Mouse (Mus musculus) heart, postnatal 4 days (tissue): ENCODE results near the gene Cd19. TPM values are rescaled to one million over a fixed set of nuclear protein-coding genes. Genes with fewer than 3 reads are reported as not detected.

Source experiments
- DNase-seq: peaks from one replicate; pipeline ENCODE4 v3.0.0; 2021
- total RNA-seq, 2 experiments: library from RNA; stranded (reverse); gene quantifications; 2 replicates each; pipeline ENCODE4 v1.2.3; 2021

Cd19 gene
- under 1 TPM; 0.45 to 0.72 TPM for total RNA-seq

- no peak for DNase-seq
These were observed at the start of gene Cd19 for GRCm38 (mm10) chr7:126414725-126415124. TSS of gene Cd19 (minus strand) at chr7:126414889.

GRCm38 (mm10) chr7:126464121-126464520, 49.4 kb upstream of the Cd19 start:
- no peak for DNase-seq

DNA sequence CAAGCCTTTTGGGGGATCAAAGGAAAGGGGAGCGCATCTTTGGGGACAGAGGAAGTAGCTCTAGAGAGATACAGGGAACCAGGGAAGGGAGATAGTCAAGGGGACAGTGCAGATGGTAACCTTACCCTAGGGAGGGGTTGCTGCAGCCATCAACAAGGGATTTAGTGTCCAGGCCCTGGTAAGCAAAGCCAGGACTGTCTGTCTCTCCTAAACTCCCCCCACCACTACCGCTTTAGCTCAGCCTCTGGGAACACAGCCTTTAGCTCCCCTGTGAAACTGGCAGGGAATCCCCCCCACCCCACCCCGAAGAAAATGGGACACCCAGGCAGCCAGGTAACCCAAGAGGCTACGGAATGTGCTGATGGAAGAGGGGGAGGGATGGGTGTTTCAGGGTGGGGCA, 48.9 kb upstream of the Cd19 start:
- DNase-seq, result no peak

DNA sequence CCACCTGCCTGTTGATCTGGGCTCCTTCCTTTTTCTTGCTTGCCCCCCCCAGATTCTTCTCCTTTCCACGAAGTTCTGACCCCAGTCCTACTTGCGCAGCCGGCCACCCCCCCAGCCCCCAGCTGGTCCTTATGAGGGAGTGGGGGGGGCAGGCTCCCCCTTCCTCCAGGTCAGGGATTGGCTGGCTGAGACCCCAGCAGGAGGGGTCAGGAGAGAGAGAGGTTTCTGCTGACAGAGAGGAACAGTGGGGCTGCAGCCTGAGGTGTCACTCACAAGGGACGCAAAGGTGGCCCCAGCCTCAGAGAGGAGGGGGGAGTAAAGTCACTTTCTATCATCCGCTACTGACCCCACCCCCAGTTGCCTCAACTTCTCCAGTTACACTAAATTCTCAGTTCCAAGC, 48.3 kb upstream of the Cd19 start, which contains the start of gene Atp2a1:
TSS of gene Atp2a1 (minus strand) at position 105 of the 400 bp plus-strand sequence.
- no peak for DNase-seq

DNA sequence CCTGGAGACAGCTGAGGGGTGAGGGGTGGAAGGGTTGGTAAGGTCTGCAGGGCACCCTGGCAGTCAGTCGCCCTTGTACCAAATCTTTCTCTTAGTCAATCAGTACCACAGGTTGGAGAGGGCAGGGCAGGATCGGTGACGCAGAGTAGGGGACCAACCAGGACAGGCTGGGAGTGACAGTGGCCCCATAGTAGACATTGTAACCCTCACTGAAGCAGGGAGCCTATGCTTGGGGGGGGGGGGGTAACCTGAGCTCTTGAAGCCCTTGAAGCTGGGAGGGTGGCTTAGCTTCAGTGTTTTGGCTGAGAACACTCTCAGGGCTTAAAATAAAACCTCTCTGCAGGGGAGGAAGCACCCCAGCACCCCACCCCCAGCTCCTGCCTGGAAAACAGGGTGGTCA, 46.9 kb upstream of the Cd19 start:
- DNase-seq, result no peak

DNA sequence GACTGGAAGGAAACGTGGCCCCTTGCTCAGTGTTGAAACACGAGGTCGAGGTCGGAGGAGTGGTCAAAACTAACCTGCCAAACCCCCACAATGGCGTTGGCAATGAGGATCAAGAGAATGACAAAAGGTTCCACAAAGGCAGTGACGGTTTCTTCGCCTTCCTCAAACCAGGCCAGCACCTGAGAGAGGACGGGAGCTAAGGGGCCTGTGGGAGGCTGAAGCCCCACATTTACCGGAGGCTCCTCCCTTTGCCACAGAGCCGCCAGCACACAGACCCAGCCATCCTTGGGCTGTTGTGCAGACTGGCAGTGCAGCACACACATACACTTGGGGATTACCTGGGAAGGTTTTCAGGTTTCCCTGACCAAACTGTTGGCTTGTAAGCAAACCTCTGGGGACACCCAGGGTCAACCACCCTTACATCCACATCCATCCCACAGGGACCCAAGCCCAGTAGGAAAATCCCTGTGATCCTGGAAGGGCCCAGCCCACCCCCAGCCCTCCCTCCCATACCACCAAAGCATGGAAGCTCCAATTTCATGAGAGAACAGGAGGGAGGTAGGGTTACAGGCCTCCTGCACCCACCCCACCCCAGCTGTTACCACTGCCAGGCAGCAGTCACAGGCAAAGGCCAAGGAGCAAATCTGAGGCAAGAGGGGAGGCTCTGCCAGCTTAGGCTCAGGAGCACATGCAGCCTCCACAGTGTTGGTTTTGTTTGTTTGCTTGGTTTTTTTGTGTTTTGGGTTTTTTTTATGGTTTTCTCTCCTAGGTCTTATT, 46.1 kb upstream of the Cd19 start:
- DNase-seq, result no peak

DNA sequence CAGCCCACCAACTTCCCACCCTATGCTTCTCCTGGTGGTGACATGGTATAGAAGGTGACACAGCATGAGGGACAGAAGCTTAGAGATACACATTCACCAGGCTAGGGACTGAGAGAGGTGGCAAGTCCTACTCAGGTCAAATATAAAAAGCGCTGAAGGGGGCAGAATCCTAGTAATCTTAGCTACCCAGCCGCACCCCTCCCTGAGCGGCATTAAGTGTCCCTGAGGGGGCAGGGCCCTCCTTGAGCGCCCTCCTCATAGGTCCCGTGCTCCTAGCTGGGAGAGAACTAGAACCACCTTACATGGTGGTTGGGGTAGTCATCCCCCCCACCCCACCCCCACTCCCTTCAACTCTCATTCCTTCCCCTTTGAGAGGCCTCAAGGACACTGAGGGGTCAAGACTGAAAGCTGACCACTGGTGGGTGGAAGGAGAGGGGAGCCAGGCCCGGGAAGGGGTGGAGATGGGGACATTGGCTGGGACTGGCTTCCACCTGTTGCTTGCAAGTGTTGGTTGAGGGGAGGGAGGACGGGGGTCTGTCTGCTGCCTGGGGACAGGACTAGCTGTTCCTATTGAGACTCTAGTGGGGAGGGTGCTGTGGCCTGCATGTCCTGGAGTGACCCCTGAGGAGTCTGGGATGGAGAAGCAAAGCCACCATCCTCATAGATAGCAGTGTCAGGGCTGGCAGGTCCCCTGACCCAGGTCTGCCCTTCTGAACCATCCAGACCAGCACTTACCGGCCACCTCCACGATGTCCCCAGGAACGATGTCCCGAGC, 44.3 kb upstream of the Cd19 start:
- no peak for DNase-seq

- DNase-seq, result no peak
These were observed 43.5 kb upstream of the Cd19 start for GRCm38 (mm10) chr7:126458225-126458624.

- no peak for DNase-seq
These were observed 41.9 kb upstream of the Cd19 start for GRCm38 (mm10) chr7:126456382-126457266.

DNA sequence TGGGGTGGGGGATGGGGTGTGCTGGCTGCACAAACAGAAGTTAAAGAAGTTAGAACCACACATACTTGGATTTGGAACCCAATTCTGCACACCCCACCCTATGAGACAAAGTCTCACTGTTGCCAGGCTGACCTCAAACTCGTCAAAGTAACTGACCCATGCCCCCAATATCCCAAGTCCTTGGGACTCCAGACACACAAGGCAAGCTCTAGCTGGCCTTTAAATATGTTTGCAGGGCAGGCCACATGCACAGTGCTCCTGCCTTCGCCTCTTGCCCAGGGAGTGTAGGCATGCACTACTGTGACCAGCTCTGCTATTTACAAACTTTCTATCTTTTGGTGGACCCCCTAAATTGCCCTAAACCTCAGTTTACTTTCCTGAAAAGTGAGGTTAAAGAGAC, 40.6 kb upstream of the Cd19 start:
- no peak for DNase-seq

- DNase-seq, result no peak
These were observed 39.2 kb upstream of the Cd19 start for GRCm38 (mm10) chr7:126453861-126454260.

- DNase-seq, result no peak
These were observed 37.6 kb upstream of the Cd19 start for GRCm38 (mm10) chr7:126452244-126452643.

DNA sequence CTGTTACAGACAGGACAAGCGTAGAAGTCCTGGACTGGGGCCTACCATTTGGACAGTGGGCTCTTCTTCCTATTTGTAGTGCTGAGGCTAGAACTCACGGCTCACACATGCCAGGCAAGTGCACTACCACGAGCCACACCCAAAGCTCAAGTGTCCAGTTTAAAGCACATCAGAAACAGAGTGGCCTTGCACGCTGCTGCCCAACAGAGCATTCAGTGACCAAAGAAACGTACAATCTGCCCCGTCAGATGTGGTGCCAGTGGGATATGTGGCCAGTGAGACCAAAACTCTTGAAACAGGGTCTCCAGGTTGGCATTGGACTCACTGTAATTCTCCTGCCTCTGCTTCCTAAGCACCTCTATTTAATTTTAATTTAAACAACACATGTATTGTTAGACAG, 36.0 kb upstream of the Cd19 start:
- no peak for DNase-seq

DNA sequence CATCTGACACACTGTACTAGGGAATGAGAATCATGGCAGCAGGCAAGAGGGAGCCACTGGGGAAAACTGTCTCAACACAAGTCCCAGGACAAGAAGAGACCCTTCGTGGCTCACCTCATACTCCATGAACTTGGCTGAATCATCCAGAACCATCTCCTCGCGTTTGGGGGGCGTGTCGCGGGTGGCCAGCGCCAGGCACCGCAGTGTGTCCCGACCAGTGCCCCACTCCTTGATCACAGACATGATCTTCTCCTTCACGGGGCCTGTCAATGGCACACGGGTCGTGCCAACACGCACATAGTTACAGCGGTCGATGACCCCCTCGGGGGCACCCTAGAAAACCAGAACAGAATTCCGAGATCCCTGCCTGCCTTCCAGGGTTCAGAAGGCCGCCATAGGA, 35.3 kb upstream of the Cd19 start:
- no peak for DNase-seq

GRCm38 (mm10) chr7:126448481-126448880, 33.8 kb upstream of the Cd19 start:
- no peak for DNase-seq

DNA sequence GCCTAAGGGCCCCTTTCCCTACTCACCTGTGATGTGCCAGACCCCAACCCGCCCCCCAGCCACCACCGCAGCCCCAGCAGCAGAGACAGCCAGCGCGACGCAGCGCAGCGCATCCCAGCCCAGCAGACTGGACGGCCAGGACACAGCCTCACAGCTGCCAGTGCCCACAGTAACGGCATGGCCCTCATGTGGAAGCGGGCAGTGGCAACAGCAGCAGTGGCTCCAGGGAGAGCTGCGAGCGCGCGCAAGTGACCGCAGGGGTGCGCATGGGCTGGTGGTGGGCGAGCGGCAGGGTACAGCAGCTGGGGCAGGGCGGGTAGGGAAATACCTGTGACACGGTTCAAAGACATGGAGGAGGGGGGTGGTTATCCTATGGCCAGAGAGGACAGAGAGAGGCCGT, 31.5 kb upstream of the Cd19 start:
- no peak for DNase-seq

DNA sequence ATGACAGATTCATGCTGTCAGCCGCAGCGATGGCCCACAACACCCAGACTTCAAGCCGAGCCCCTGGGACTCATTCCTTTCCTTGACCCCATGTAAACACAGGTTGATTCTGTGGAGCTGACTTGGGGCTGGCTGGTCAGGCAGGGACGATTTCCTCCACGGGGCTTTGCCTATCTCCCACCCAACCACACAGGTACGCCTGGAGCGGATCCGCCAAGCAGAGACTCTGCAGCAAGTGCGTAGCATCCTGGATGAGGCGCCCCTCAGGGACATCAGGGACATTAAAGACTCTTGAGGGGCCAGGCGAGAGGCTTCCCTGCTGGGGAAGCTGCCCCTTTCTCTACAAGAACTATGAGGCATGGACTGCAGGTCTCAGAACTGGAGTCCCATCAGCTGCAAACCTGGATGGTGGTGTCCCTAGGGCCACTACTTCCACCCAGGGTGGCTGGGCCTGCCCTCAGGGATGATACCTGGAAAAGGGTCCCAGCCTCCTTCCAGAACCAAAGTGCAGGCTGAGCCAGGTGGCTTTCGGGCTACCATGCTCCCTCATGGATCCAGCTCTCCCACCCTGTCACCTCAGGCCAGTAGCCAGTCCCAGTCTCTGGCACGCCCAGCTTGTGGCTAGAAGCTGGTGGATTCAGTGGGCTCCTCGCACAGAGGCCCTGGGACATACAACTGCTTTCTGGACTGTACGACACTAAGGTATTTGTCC, 30.6 kb upstream of the Cd19 start:
- no peak for DNase-seq

DNA sequence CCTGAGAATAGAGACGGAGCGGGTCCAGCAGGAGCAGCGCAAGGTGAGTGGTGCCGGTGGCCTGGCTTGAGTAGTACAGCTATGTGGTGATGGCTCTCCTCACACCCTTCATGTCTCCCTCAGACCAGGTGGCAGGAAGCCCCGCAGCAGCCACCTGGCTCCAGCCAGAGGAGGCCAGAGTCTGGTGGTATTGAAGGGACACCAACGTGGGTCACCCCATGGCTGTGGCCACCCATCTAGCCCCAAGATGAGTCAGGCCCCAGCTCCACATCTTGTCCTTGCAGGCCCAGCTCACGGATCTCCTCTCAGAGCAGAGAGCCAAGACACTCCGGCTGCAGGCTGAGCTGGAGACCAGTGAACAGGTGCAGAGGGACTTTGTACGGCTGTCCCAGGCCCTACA, 29.8 kb upstream of the Cd19 start:
- DNase-seq, result no peak

- no peak for DNase-seq
These were observed 29.3 kb upstream of the Cd19 start for GRCm38 (mm10) chr7:126443997-126444396.

GRCm38 (mm10) chr7:126440134-126440533, 25.4 kb upstream of the Cd19 start:
- no peak for DNase-seq

DNA sequence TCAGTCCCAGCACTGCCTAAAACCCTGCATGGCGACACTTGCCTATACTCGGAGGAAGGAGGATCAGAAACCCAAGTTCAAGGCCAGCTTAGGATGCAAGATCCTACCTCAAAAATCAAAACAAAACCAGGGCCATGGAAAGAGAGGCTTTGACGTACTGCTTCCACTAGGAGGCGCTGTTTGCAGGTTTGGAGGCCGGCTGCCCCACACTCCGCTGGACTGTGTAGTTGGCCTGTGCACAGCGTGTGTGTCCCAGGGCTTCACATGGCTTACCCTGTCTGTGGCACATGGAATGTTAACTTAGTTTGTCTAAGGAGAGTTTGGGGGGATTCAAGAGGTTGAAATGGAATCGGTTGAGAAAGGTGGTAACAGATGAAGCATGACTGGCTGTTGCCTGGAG, 22.2 kb upstream of the Cd19 start:
- peak; percentile 82 for DNase-seq

DNA sequence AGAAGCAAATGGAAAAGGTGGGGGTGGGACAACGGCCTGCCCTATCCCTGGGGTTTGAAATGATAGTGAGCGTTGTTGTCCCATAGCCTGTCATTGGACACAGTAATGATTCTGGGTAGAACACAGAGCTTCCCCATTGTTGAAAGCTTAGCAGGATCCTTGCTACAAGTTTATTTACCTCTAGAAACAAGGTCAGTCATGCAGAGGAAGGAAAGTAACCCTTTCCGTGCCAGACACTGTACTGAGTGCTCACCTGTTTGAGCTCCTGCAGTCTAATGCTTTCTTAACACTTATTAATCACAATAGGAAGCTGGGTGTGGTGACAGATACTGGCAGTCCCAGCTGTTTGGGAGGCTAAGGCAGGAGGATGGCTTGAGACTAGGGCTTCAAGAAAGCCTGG, 21.1 kb upstream of the Cd19 start:
- DNase-seq, result no peak
